Mouse (Mus musculus) small intestine, adult 2 months (tissue): ENCODE measurements around the gene Gnat1. TPM values are rescaled to one million over a fixed set of nuclear protein-coding genes. Genes with fewer than 3 reads are reported as not detected.
A peak's percentile ranks its signal among the peaks of the same experiment; 100 is the strongest.

Source experiments
- H3K27ac ChIP-seq: fragments of 200-500 bp; 2 replicates; pipeline ENCODE4 v1.5.1; 2012; ENCODE audit warnings: low read depth, low read length, control low read depth, inconsistent platforms; ENCODE audit not compliant: insufficient read depth
- H3K27me3 ChIP-seq: fragments of 200-500 bp; 2 replicates; pipeline ENCODE4 v1.6.1; 2012; ENCODE audit warnings: mild to moderate bottlenecking, moderate library complexity, low read length, inconsistent platforms; ENCODE audit not compliant: control insufficient read depth, insufficient read depth
- H3K36me3 ChIP-seq: fragments of 200-500 bp; 2 replicates; pipeline ENCODE4 v1.6.1; 2012; ENCODE audit warnings: mild to moderate bottlenecking, low read length, control low read depth, inconsistent platforms; ENCODE audit not compliant: control insufficient read depth, insufficient read depth
- H3K4me1 ChIP-seq: fragments of 200-500 bp; 2 replicates; pipeline ENCODE4 v1.6.1; 2012; ENCODE audit warnings: low read length, inconsistent platforms, mixed read lengths; ENCODE audit not compliant: control insufficient read depth, insufficient read depth, insufficient read length
- H3K4me3 ChIP-seq: fragments of 200-500 bp; 2 replicates; pipeline ENCODE4 v1.5.1; 2012; ENCODE audit warnings: low read depth, mild to moderate bottlenecking, control low read depth, inconsistent platforms, low read length, moderate library complexity
- CTCF ChIP-seq: fragments of 200-500 bp; IDR thresholded peaks from 2 replicates; pipeline ENCODE4 v1.5.1; 2012; ENCODE audit warnings: low read depth, mild to moderate bottlenecking, control low read depth, inconsistent platforms, low read length, moderate library complexity, mixed read lengths; ENCODE audit not compliant: insufficient replicate concordance, insufficient read length; ENCODE audit errors: extremely low read depth
- POLR2A ChIP-seq: fragments of 200-500 bp; IDR thresholded peaks from 2 replicates; pipeline ENCODE4 v1.6.1; 2012; ENCODE audit warnings: low read depth, mild to moderate bottlenecking, control low read depth, inconsistent platforms, low read length, moderate library complexity
- WGBS: fragments of 180-500 bp; shearing (Covaris S2); methylation state at CpG from one replicate; pipeline ENCODE4 v1.1.7; 2018; 5-methylcytosine and 5-hydroxymethylcytosine counted together
- polyA plus RNA-seq: library from polyadenylated mRNA; depleted of rRNA; stranded (reverse); fragments of >200 nt; gene quantifications from 2 replicates; pipeline ENCODE4 v1.2.3, GENCODE M21; 2012; rRNA removed

Gene Gnat1
- 0.13 and 0.17 TPM in 2 replicates for polyA plus RNA-seq

- H3K27me3 ChIP-seq: peaks cover 9% of the 10 kb centered on the region
- 44% methylated on average over 5 of the region's 5 CpGs for whole genome bisulfite sequencing
- no peaks in the 10 kb centered on the region for H3K36me3 ChIP-seq
- no peak within 1 kb of the TSS for H3K4me3 ChIP-seq
- H3K4me1 ChIP-seq: peaks cover 13% of the 10 kb centered on the region
- H3K27ac ChIP-seq: no peak within 1 kb of the TSS
- no peak for TF ChIP-seq CTCF
- TF ChIP-seq POLR2A: no peak
Measured at GRCm38 (mm10) chr9:107679501-107679900, at the start of gene Gnat1. Gene Gnat1, minus strand, starts transcription at chr9:107679712.

GRCm38 (mm10) chr9:107728919-107729670, 49.6 kb upstream of the Gnat1 start:
- Histone ChIP-seq H3K36me3 (no peaks in the 10 kb centered on the region), H3K27me3 (no peaks in the 10 kb centered on the region), H3K27ac (no peak overlapping the region), H3K4me3 (no peak overlapping the region), H3K4me1 (peaks cover 13% of the 10 kb centered on the region)
- TF ChIP-seq POLR2A (no peak), CTCF (no peak)
- 69% methylated on average over 6 of the region's 6 CpGs for WGBS

GRCm38 (mm10) chr9:107727041-107727440, 47.5 kb upstream of the Gnat1 start:
- H3K27me3 ChIP-seq: no peaks in the 10 kb centered on the region
- H3K4me1 ChIP-seq: peaks cover 16% of the 10 kb centered on the region
- WGBS: 47% methylated on average over 3 of the region's 3 CpGs
- H3K4me3 ChIP-seq: no peak overlapping the region
- H3K27ac ChIP-seq: no peak overlapping the region
- TF ChIP-seq POLR2A: no peak
- H3K36me3 ChIP-seq: no peaks in the 10 kb centered on the region

GRCm38 (mm10) chr9:107724796-107725195, 45.3 kb upstream of the Gnat1 start:
- Histone ChIP-seq H3K27me3 (no peaks in the 10 kb centered on the region), H3K36me3 (no peaks in the 10 kb centered on the region), H3K4me1 (peaks cover 16% of the 10 kb centered on the region), H3K27ac (peak overlapping the region; percentile 25; the same call in 1 of the 2 replicates), H3K4me3 (no peak overlapping the region)
- 92% methylated on average over 1 of the region's 1 CpGs for WGBS
- TF ChIP-seq POLR2A: no peak
- no peak for TF ChIP-seq CTCF

GRCm38 (mm10) chr9:107723794-107724531, 44.5 kb upstream of the Gnat1 start:
- 2% methylated on average over 11 of the region's 11 CpGs for WGBS
- no peak overlapping the region for H3K4me3 ChIP-seq
- H3K36me3 ChIP-seq: no peaks in the 10 kb centered on the region
- TF ChIP-seq CTCF: no peak
- TF ChIP-seq POLR2A: no peak
- H3K27ac ChIP-seq: peak overlapping the region; percentile 25; the same call in 1 of the 2 replicates
- peaks cover 16% of the 10 kb centered on the region for H3K4me1 ChIP-seq
- H3K27me3 ChIP-seq: no peaks in the 10 kb centered on the region

- H3K27ac ChIP-seq: no peak overlapping the region
- H3K27me3 ChIP-seq: no peaks in the 10 kb centered on the region
- 22% methylated on average over 6 of the region's 6 CpGs for WGBS
- no peaks in the 10 kb centered on the region for H3K36me3 ChIP-seq
- no peak for TF ChIP-seq CTCF
- no peak for TF ChIP-seq POLR2A
- H3K4me3 ChIP-seq: no peak overlapping the region
- H3K4me1 ChIP-seq: peaks cover 16% of the 10 kb centered on the region
Measured at GRCm38 (mm10) chr9:107723292-107723691, 43.8 kb upstream of the Gnat1 start.
